Mouse (Mus musculus) ES-Bruce4 (cell line): Measurements from ENCODE around the gene Gucy2d.

Experiments
- CTCF ChIP-seq: IDR thresholded peaks from one replicate; pipeline ENCODE4 v1.8.1; 2011; ENCODE audit warnings: low read depth, low read length
- EP300 ChIP-seq: IDR thresholded peaks from 2 replicates; pipeline ENCODE4 v1.6.1; 2011; ENCODE audit warnings: low read depth, low read length; ENCODE audit not compliant: insufficient read depth
- POLR2A ChIP-seq: IDR thresholded peaks from one replicate; pipeline ENCODE4 v1.8.1; 2011; ENCODE audit warnings: low read length; ENCODE audit not compliant: insufficient read depth

DNA sequence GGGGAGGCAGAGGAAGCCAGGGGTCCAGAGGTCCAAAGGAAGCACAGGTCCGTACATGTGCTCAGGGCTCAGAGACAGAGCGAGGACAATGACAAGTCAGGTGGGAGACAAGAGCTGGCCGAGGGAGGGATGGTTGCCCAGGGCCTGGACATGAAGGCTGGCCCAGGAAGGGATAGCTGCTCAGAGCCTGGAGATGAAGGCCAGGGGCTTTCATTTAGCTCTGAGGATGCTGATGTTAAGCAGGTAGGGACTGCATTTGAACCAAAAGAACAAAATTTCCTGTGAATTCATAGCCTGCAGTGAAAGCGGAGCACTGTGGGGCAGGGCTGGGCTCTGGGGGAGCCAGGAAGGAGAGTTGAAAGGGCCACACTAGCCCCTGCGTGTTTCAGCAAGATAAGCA is 52.1 kb downstream of the Gucy2d start:
- TF ChIP-seq CTCF (no peak), EP300 (no peak), POLR2A (no peak)
